Mouse (Mus musculus) embryonic facial prominence, embryonic 14.5 days (tissue): Measurements from ENCODE around the gene Tbc1d9. TPM values are rescaled to one million over a fixed set of nuclear protein-coding genes. Genes with fewer than 3 reads are reported as not detected.
"Not testable (repeated sequence)": the region's sequence is repeated elsewhere in the genome, so short reads cannot be mapped to it uniquely, and the experiment has no call there.

Experiments used
- ATAC-seq: fragments of 200-750 bp; cut with Nextera tagmentation; 2 replicates; pipeline ENCODE4 v1.8.0; 2017; ENCODE audit warnings: low read depth, moderate number of reproducible peaks, moderate TSS enrichment
- DNase-seq: peaks from one replicate; pipeline ENCODE4 v3.0.0-alpha.2; 2015; ENCODE audit warnings: low spot score
- H3K27ac ChIP-seq: fragments of 300-500 bp; sonication (generic); replicated peaks from 2 replicates; pipeline ENCODE4 v1.5.1; 2014; ENCODE audit warnings: low read depth, mild to moderate bottlenecking, low read length, moderate library complexity
- H3K27me3 ChIP-seq: fragments of 300-500 bp; sonication (generic); replicated peaks from 2 replicates; pipeline ENCODE4 v1.6.1; 2014; ENCODE audit warnings: low read length; ENCODE audit not compliant: control insufficient read depth, insufficient read depth
- H3K36me3 ChIP-seq: fragments of 300-500 bp; sonication (generic); 2 replicates; pipeline ENCODE4 v1.6.1; 2014; ENCODE audit warnings: low read length, mixed read lengths; ENCODE audit not compliant: control insufficient read depth, insufficient read depth
- H3K4me1 ChIP-seq: fragments of 300-500 bp; sonication (generic); 2 replicates; pipeline ENCODE4 v1.6.1; 2014; ENCODE audit warnings: antibody characterized with exemption, low read length; ENCODE audit not compliant: control insufficient read depth, insufficient read depth
- H3K4me2 ChIP-seq: fragments of 300-500 bp; sonication (generic); 2 replicates; pipeline ENCODE4 v1.6.1; 2014; ENCODE audit warnings: low read depth, mild to moderate bottlenecking, low read length, moderate library complexity, mixed read lengths
- H3K4me3 ChIP-seq: fragments of 300-500 bp; sonication (generic); 2 replicates; pipeline ENCODE4 v1.5.1; 2014; ENCODE audit warnings: low read depth, mild to moderate bottlenecking, low read length
- H3K9ac ChIP-seq: fragments of 300-500 bp; sonication (generic); 2 replicates; pipeline ENCODE4 v1.6.1; 2014; ENCODE audit warnings: low read depth, mild to moderate bottlenecking, low read length, moderate library complexity, mixed read lengths
- H3K9me3 ChIP-seq: fragments of 300-500 bp; sonication (generic); 2 replicates; pipeline ENCODE4 v1.6.1; 2016; ENCODE audit warnings: low read length; ENCODE audit not compliant: control insufficient read depth
- WGBS: fragments of 180-500 bp; shearing (Covaris S2); extraction: QIAGEN DNeasy Blood & Tissue Kit; methylation state at CpG from one replicate; pipeline ENCODE4 v1.1.7; 2014; 5-methylcytosine and 5-hydroxymethylcytosine counted together
- polyA plus RNA-seq: library from polyadenylated mRNA; unstranded; fragments of >200 nt; fragmentation: Nextera tagmentation; extraction: Ambion mirVana; gene quantifications from 2 replicates; pipeline ENCODE4 v1.2.1, GENCODE M21; 2014

The Tbc1d9 gene
- polyA plus RNA-seq, 1 experiment from 2014 or later = 2.8 TPM

- 100% methylated on average over 1 of the region's 1 CpGs for WGBS
- H3K4me3 ChIP-seq = no peak overlapping the region
- no peak overlapping the region for H3K27ac ChIP-seq
- no peak for ATAC-seq
- no peak overlapping the region for H3K9ac ChIP-seq
- no peak for DNase-seq
- H3K4me2 ChIP-seq = no peak overlapping the region
- no peaks in the 10 kb centered on the region for H3K9me3 ChIP-seq
- H3K27me3 ChIP-seq = no peaks in the 10 kb centered on the region
- no peaks in the 10 kb centered on the region for H3K36me3 ChIP-seq
- no peaks in the 10 kb centered on the region for H3K4me1 ChIP-seq
Measured at GRCm38 (mm10) chr8:83304946-83305345, 139.8 kb downstream of the Tbc1d9 start.

- no peak for DNase-seq
- Histone ChIP-seq H3K4me1 (no peaks in the 10 kb centered on the region), H3K9me3 (no peaks in the 10 kb centered on the region), H3K27ac (no peak overlapping the region), H3K9ac (no peak overlapping the region), H3K36me3 (0 out of 2 replicates have a peak, but pooled peaks cover 4% of the 10 kb centered on the region), H3K4me3 (no peak overlapping the region), H3K27me3 (no peaks in the 10 kb centered on the region), H3K4me2 (no peak overlapping the region)
- no peak for ATAC-seq
- WGBS = 81% methylated on average over 6 of the region's 6 CpGs
Measured at GRCm38 (mm10) chr8:83309836-83310235, 144.7 kb downstream of the Tbc1d9 start.

- not testable (repeated sequence) for H3K4me3 ChIP-seq
Measured at GRCm38 (mm10) chr8:83315084-83315483, 149.9 kb downstream of the Tbc1d9 start.

GRCm38 (mm10) chr8:83315691-83316090, 150.5 kb downstream of the Tbc1d9 start:
- Histone ChIP-seq H3K36me3 (peaks cover 44% of the 10 kb centered on the region), H3K9me3 (no peaks in the 10 kb centered on the region), H3K4me3 (no peak overlapping the region), H3K4me2 (no peak overlapping the region), H3K27ac (0 out of 2 replicates have a peak overlapping the region, but pooled peaks have one; percentile 10), H3K27me3 (no peaks in the 10 kb centered on the region), H3K4me1 (no peaks in the 10 kb centered on the region), H3K9ac (no peak overlapping the region)
- ATAC-seq = no peak
- no peak for DNase-seq
- WGBS = 52% methylated on average over 2 of the region's 2 CpGs

More at GRCm38 (mm10) chr8:83315084-83315483, 149.9 kb downstream of the Tbc1d9 start:
- H3K27me3 ChIP-seq, H3K27ac ChIP-seq, ATAC-seq, H3K9me3 ChIP-seq, H3K4me1 ChIP-seq, H3K9ac ChIP-seq, DNase-seq, H3K4me2 ChIP-seq: not testable (repeated sequence)
- peaks cover 40% of the 10 kb centered on the region for H3K36me3 ChIP-seq
- 53% methylated on average over 4 of the region's 4 CpGs for WGBS

GRCm38 (mm10) chr8:83320543-83320942, 155.4 kb downstream of the Tbc1d9 start:
- no peak overlapping the region for H3K4me3 ChIP-seq
- ATAC-seq (no peak), DNase-seq (no peak)
- H3K9me3 ChIP-seq = no peaks in the 10 kb centered on the region
- no peaks in the 10 kb centered on the region for H3K4me1 ChIP-seq
- no peak overlapping the region for H3K9ac ChIP-seq
- no peak overlapping the region for H3K4me2 ChIP-seq
- H3K36me3 ChIP-seq = peaks cover 59% of the 10 kb centered on the region
- WGBS = 39% methylated on average over 3 of the region's 3 CpGs
- no peak overlapping the region for H3K27ac ChIP-seq
- no peaks in the 10 kb centered on the region for H3K27me3 ChIP-seq

- Histone ChIP-seq H3K9me3 (no peaks in the 10 kb centered on the region), H3K27me3 (no peaks in the 10 kb centered on the region), H3K36me3 (peaks cover 52% of the 10 kb centered on the region), H3K27ac (no peak overlapping the region), H3K9ac (no peak overlapping the region), H3K4me1 (no peaks in the 10 kb centered on the region), H3K4me3 (no peak overlapping the region), H3K4me2 (no peak overlapping the region)
- ATAC-seq (no peak), DNase-seq (no peak)
- WGBS = 89% methylated on average over 6 of the region's 6 CpGs
Measured at GRCm38 (mm10) chr8:83322374-83322773, 157.2 kb downstream of the Tbc1d9 start.

Other genes starting within 250 kb of the Tbc1d9 start
- gene Gm10645, start 818 bp downstream of the Tbc1d9 start, polyA plus RNA-seq = 1.3 and 1.4 TPM in 2 replicates
- gene Ucp1, start 125.0 kb downstream of the Tbc1d9 start, polyA plus RNA-seq = 0.14 TPM in 1 of 2 replicates, not detected in the other
- 16.7 and 19.5 TPM in 2 replicates for gene Elmod2, start 167.1 kb downstream of the Tbc1d9 start, polyA plus RNA-seq
- not detected in 2 replicates for gene Mgat4d, start 183.1 kb downstream of the Tbc1d9 start, polyA plus RNA-seq
- gene Clgn, start 224.5 kb downstream of the Tbc1d9 start, polyA plus RNA-seq = 4.1 TPM in 2 replicates